Mouse (Mus musculus): ENCODE data around the gene Angel2.

Angel2 gene

DNA sequence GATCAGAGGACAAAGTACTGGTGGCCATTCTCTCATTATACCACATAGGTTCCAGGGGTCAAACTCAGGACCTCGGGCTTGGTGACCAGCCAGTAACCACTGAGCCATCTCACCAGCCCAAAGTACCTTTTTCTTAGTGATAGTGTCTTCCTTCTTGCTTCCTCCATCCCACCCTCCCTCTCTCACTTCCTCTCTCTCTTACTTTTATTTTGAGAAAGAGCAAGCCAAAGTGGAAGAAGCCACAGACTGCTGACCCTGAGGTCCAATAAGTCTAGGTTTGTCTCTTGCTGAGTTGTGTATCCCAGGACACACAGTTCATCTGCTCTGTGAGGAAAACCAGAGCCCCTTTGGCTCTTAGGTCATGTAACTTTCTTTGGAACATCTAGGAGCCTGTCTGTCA lies 55.6 kb downstream of the Angel2 start:
- no peak for DNase-seq

DNA sequence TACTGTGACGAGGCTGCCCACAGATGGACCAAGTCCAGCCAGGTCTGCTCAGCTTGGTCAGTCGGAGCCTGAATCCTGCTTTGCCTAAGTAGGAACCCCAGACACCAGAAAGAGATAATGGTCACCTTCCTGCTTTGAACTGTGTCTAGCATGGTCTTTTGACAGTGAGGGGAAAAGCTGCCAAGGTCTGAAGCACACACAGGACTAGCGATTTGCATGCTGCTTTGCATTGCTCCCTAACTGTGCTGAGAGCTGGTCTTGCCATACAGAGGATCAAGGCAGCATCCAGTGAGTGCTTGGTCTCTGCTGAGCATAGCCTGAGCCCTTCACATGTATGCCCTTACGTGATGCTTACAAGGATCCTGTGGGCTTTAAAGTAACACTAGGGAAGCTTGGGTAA lies 56.5 kb downstream of the Angel2 start:
- DNase-seq: no peak

DNA sequence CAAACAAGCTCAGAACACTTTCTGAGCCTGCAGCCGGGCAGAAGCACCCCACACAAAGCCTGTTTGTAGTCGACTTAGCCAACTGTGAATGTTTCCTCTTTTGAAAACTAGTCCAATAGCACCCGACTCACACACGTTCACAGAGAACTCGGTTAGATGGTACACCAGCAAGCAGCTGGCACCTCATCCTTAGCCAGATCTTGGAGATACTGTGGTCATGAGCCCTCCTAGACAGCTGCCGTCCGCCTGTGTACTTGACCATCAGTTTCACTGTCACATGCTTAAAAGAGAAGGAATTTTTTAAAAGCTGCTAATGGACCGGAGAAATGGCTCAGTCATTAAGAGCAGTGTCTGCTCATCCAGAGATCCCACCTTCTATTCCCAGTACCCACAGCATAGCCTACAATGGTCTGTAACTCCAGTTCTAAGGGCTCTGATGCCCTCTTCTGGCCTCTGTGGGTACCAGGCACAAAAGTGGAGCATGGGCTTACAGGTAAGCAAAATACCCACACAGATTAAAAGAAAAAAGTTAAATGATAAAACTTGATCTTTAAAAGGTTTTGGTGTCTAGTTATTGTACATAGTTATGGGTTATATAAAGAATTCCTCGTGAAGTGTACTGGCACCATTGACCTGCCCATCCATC lies 64.6 kb downstream of the Angel2 start:
- no peak for DNase-seq

DNA sequence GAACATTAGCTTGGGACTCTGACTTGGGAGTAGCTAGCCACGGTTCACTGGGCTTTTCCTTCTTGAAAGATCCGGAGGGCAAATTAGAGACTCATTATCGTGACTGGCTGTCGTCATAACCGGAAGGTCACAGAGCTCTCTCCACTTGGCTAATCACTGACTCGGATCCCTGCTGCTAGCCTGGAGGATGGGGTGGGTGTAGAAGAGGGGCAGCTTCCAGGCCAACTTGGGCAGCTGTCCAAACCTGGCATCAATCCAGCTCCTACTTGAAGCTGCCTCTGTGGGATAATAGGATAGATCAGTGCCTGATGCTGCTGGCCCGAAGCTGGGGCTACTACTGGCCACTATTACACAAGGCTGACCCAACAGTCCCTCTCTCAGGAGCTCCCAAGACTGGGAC lies 70.6 kb downstream of the Angel2 start:
- peak; percentile 70 to 84 for DNase-seq

DNA sequence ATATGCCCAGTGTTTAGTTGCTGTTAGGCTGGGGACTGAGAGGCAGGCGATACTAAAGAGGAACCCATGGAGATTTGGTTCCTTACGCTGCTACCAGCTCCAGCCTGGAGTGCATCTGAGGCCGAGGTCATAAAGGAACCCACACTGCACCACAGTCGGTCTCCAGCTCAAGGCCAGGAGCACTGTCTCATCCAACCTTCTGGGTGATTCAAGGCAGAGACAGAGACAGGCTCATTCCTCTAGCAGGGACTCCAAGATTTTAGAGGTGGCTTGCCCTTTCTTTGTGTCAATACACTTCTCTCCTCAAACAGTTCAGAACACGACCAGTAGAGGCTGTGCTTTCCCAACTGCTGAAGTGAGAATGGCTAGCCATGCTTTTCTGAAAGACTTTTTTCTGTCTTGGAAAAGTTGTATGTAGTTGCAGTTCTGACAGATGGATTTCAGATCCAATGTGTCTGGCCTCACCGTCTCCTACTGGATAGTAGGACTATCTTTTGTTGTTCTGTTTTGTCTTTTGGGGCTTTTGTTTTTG lies 71.5 kb downstream of the Angel2 start:
- DNase-seq: no peak

Measured in cerebellum, postnatal 14 days (tissue).